Mouse (Mus musculus) C2C12 (cell line): ENCODE data around the gene Stk32c. TPM values are rescaled to one million over a fixed set of nuclear protein-coding genes. Genes with fewer than 3 reads are reported as not detected.

Source experiments
- H3K27me3 ChIP-seq: one replicate; pipeline ENCODE4 v1.6.1; 2011; ENCODE audit not compliant: control insufficient read depth, insufficient read depth, insufficient read length
- H3K36me3 ChIP-seq: one replicate; pipeline ENCODE4 v1.6.1; 2011; ENCODE audit not compliant: control insufficient read depth, insufficient read depth
- H3K4me3 ChIP-seq: one replicate; pipeline ENCODE4 v1.5.1; 2011; ENCODE audit warnings: mild to moderate bottlenecking, control low read depth; ENCODE audit not compliant: poor library complexity, insufficient read depth, severe bottlenecking
- H3K79me2 ChIP-seq: one replicate; pipeline ENCODE4 v1.6.1; 2011; ENCODE audit not compliant: control insufficient read depth, insufficient read depth
- H3K79me3 ChIP-seq: one replicate; pipeline ENCODE4 v1.6.1; 2011; ENCODE audit warnings: low read depth, control low read depth
- H3ac ChIP-seq: one replicate; pipeline ENCODE3; 2011; ENCODE audit warnings: low read depth; ENCODE audit not compliant: control insufficient read depth, insufficient read length
- CEBPB ChIP-seq: IDR thresholded peaks from one replicate; pipeline ENCODE4 v1.6.1; 2011; ENCODE audit warnings: low read depth, mild to moderate bottlenecking, control low read depth, moderate library complexity
- CTCF ChIP-seq: IDR thresholded peaks from one replicate; pipeline ENCODE4 v1.5.1; 2011; ENCODE audit not compliant: control insufficient read depth, insufficient read depth, insufficient read length
- FOSL1 ChIP-seq: IDR thresholded peaks from one replicate; pipeline ENCODE4 v1.8.0; 2011; ENCODE audit warnings: mild to moderate bottlenecking, low read length; ENCODE audit not compliant: poor library complexity, insufficient read depth, severe bottlenecking
- MAX ChIP-seq: IDR thresholded peaks from one replicate; pipeline ENCODE4 v1.6.1; 2011; ENCODE audit warnings: mild to moderate bottlenecking, control low read depth
- MYOD1 ChIP-seq: IDR thresholded peaks from one replicate; pipeline ENCODE4 v1.6.1; 2011; ENCODE audit warnings: low read depth; ENCODE audit not compliant: control insufficient read depth, insufficient read length
- MYOG ChIP-seq: IDR thresholded peaks from one replicate; pipeline ENCODE4 v1.6.1; 2011; ENCODE audit not compliant: control insufficient read depth, insufficient read length; ENCODE audit errors: extremely low read depth
- USF1 ChIP-seq: IDR thresholded peaks from one replicate; pipeline ENCODE4 v1.6.1; 2011; ENCODE audit warnings: low read depth, mild to moderate bottlenecking, control low read depth, moderate library complexity
- polyA plus RNA-seq: library from polyadenylated mRNA; unstranded; fragments of >200 nt; fragmentation: generic; extraction: Trizol; gene quantifications from one replicate; pipeline ENCODE4 v1.2.1, GENCODE M21; 2012; ENCODE audit warnings: missing spikeins

Stk32c gene
- polyA plus RNA-seq, 1 experiment: 2.6 TPM

DNA sequence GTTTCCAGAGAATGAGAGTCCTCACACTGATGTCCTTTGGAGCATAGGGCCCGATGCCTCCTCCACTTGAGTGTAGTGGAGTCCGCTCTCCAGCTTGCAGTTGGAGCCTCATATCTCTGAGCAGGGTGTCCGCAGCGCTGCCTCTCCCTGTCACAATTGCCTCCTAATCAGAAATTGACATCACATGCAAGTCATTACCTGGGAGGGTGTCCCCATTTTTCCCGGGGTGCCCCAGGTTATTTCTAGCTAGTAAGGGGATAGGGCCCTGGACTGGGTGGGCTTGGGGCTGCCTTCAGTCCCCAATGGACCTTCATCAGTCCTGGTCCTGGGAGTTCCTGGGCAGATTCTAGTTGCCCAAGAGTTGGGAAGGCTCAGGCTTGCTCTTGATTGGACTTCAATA, 120.4 kb downstream of the Stk32c start:
- H3K79me3 ChIP-seq: no peaks in the 10 kb centered on the region

GRCm38 (mm10) chr7:139091681-139092080, 121.4 kb downstream of the Stk32c start:
- TF ChIP-seq CEBPB: no peak
- TF ChIP-seq MYOD1: no peak
- TF ChIP-seq MAX: no peak
- no peaks in the 10 kb centered on the region for H3K79me3 ChIP-seq
- peaks cover 77% of the 10 kb centered on the region for H3K27me3 ChIP-seq
- H3K79me2 ChIP-seq: no peaks in the 10 kb centered on the region
- H3K4me3 ChIP-seq: no peak overlapping the region
- no peak overlapping the region for H3ac ChIP-seq
- no peaks in the 10 kb centered on the region for H3K36me3 ChIP-seq

More for the DNA sequence above, 120.4 kb downstream of the Stk32c start:
- Histone ChIP-seq H3K27me3 (peaks cover 82% of the 10 kb centered on the region), H3K4me3 (no peak overlapping the region), H3K79me2 (no peaks in the 10 kb centered on the region), H3K36me3 (no peaks in the 10 kb centered on the region), H3ac (no peak overlapping the region)
- no peak for TF ChIP-seq MAX

GRCm38 (mm10) chr7:139089892-139090874, 122.9 kb downstream of the Stk32c start:
- H3K79me3 ChIP-seq: no peaks in the 10 kb centered on the region
- H3K79me2 ChIP-seq: no peaks in the 10 kb centered on the region
- H3ac ChIP-seq: no peak overlapping the region
- no peak overlapping the region for H3K4me3 ChIP-seq
- TF ChIP-seq MYOG (no peak), CEBPB (no peak), MYOD1 (no peak), MAX (no peak), FOSL1 (no peak), CTCF (no peak)
- no peaks in the 10 kb centered on the region for H3K36me3 ChIP-seq
- H3K27me3 ChIP-seq: peaks cover 70% of the 10 kb centered on the region

- Histone ChIP-seq H3ac (no peak overlapping the region), H3K36me3 (no peaks in the 10 kb centered on the region), H3K79me2 (no peaks in the 10 kb centered on the region), H3K79me3 (no peaks in the 10 kb centered on the region), H3K4me3 (no peak overlapping the region), H3K27me3 (peaks cover 60% of the 10 kb centered on the region)
- no peak for TF ChIP-seq MAX
Observed at GRCm38 (mm10) chr7:139087801-139088200, 125.3 kb downstream of the Stk32c start.

DNA sequence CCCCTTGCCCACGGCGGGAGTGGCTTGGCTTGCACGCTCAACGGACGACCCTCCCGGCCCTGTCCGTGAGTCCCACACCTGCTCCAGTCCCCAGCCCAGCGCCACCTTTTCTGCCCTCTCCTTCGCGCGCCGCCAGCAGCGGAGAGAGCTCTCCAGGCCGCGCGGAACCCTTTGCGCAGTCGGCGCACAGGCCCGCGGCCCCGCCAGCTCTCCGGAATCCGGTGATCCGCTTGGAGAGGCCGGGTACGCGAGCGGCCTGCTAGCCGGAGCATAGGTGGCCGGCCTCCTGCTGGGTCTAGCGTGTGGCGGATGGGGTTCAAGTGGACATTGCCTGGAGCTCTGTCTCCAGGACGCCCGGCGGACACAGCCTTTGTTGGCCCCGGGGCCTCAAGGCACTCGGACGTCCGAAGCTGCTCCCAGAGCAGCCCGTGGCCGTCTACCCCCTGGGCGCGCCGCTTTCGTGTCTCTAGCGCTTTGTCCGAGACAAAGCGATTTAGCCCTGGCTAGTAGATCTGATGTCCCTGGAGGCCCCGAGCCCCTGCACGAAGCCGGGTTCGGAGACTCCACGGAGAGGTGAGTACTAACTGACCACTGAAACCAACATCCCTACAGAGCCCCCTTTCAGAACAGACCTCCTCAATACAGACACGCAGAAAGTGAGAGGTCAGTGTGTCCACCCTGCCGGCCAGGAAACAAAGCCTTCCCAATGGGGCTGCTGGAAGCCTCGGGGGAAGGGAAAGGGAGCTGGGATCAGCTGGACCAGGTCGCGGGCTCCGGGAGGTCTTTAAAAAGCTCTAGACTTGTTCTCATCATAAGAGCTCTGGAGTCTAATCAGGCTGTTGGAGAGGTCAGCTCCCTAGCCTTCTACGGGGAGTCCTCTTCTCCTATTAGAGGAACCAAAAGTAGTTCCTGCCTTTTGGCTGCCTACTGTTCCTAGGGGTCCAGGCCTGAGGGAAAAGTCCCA, 126.6 kb downstream of the Stk32c start:
- no peak for TF ChIP-seq MYOD1
- TF ChIP-seq CEBPB: no peak
- no peak for TF ChIP-seq FOSL1
- no peak for TF ChIP-seq MYOG
- no peak for TF ChIP-seq CTCF
- no peak overlapping the region for H3ac ChIP-seq
- H3K79me2 ChIP-seq: no peaks in the 10 kb centered on the region
- peaks cover 56% of the 10 kb centered on the region for H3K27me3 ChIP-seq
- no peak overlapping the region for H3K4me3 ChIP-seq
- H3K79me3 ChIP-seq: no peaks in the 10 kb centered on the region
- H3K36me3 ChIP-seq: no peaks in the 10 kb centered on the region

GRCm38 (mm10) chr7:139085629-139086194, 127.4 kb downstream of the Stk32c start, which contains the start of gene Dpysl4:
TSS of gene Dpysl4 (plus strand) at chr7:139086001.
- no peak within 1 kb of the TSS for H3K4me3 ChIP-seq
- no peaks in the 10 kb centered on the region for H3K79me2 ChIP-seq
- peaks cover 51% of the 10 kb centered on the region for H3K27me3 ChIP-seq
- H3K36me3 ChIP-seq: no peaks in the 10 kb centered on the region
- TF ChIP-seq MYOG: no peak
- TF ChIP-seq CTCF: no peak
- TF ChIP-seq FOSL1: no peak
- no peak for TF ChIP-seq MAX
- TF ChIP-seq USF1: no peak
- no peak for TF ChIP-seq MYOD1
- TF ChIP-seq CEBPB: no peak
- no peak within 1 kb of the TSS for H3ac ChIP-seq
- no peaks in the 10 kb centered on the region for H3K79me3 ChIP-seq
